Mouse (Mus musculus): ENCODE data around the gene Cltb. TPM values are rescaled to one million over a fixed set of nuclear protein-coding genes. Genes with fewer than 3 reads are reported as not detected.

Cltb gene
- total RNA-seq, 2 experiments from 2014 or later = 90.0 to 96.8 TPM

- DNase-seq = no peak
Observed at GRCm38 (mm10) chr13:54560608-54561007, 50.5 kb downstream of the Cltb start.

- DNase-seq = no peak
Observed at GRCm38 (mm10) chr13:54559656-54560055, 51.5 kb downstream of the Cltb start.

- DNase-seq = no peak
Observed at GRCm38 (mm10) chr13:54557652-54558051, 53.5 kb downstream of the Cltb start.

GRCm38 (mm10) chr13:54556796-54557195, 54.3 kb downstream of the Cltb start:
- DNase-seq = peak; percentile 59

GRCm38 (mm10) chr13:54556176-54556575, 55.0 kb downstream of the Cltb start:
- no peak for DNase-seq

- DNase-seq = no peak
Observed at GRCm38 (mm10) chr13:54548036-54548435, 63.1 kb downstream of the Cltb start.

Small RNAs within 50 kb of the gene (microRNA-seq; reads per million reads assigned to microRNA genes)
- gene Gm24195 = 0 reads per million in 2 experiments

Other genes starting within 250 kb of the Cltb start
- 10 to 100 TPM; 12.6 to 12.7 TPM for gene Cplx2, start 240.0 kb downstream of the Cltb start, total RNA-seq (2021)
- gene Thoc3, start 142.5 kb downstream of the Cltb start, total RNA-seq (2021) = 10 to 100 TPM; 43.4 to 44.0 TPM
- gene Simc1, start 107.6 kb downstream of the Cltb start, total RNA-seq (2021) = 1 to 10 TPM; 4.7 to 5.4 TPM
- gene 4833439L19Rik, start 45.9 kb downstream of the Cltb start, total RNA-seq (2021) = 10 to 100 TPM; 83.7 to 87.2 TPM
- gene Arl10, start 36.3 kb downstream of the Cltb start, total RNA-seq (2021) = 10 to 100 TPM; 13.3 to 13.7 TPM
- 10 to 100 TPM; 21.8 to 21.9 TPM for gene Nop16, start 21.3 kb downstream of the Cltb start, total RNA-seq (2021)
- 100 to 1,000 TPM; 224 to 238 TPM for gene Higd2a, start 21.1 kb downstream of the Cltb start, total RNA-seq (2021)
- 10 to 100 TPM; 41.7 to 42.8 TPM for gene Faf2, start 10.4 kb upstream of the Cltb start, total RNA-seq (2021)
- gene Rnf44, start 82.6 kb upstream of the Cltb start, total RNA-seq (2021) = 10 to 100 TPM; 60.7 to 67.0 TPM
- gene Cdhr2, start 90.1 kb upstream of the Cltb start, total RNA-seq (2021) = not detected
- under 1 TPM; 0.10 to 0.11 TPM for gene Gprin1, start 138.5 kb upstream of the Cltb start, total RNA-seq (2021)
- gene Sncb, start 155.3 kb upstream of the Cltb start, total RNA-seq (2021) = not detected
- gene Eif4e1b, start 172.7 kb upstream of the Cltb start, total RNA-seq (2021) = not detected
- 10 to 100 TPM in 1 of 2 experiments, 1 to 10 TPM in 1; 9.1 to 12.8 TPM for gene Tspan17, start 178.0 kb upstream of the Cltb start, total RNA-seq (2021)